Mouse (Mus musculus) erythroblast, embryonic 14.5 days (primary cell): ENCODE data around the gene Wdfy2.

Experiments
- GATA1 ChIP-seq: IDR thresholded peaks from 2 replicates; pipeline ENCODE4 v1.6.1; 2012; ENCODE audit warnings: low read length, inconsistent platforms, mixed read lengths
- TAL1 ChIP-seq: IDR thresholded peaks from 3 replicates; pipeline ENCODE4 v1.6.1; 2012; ENCODE audit warnings: low read length, inconsistent platforms, mixed read lengths

DNA sequence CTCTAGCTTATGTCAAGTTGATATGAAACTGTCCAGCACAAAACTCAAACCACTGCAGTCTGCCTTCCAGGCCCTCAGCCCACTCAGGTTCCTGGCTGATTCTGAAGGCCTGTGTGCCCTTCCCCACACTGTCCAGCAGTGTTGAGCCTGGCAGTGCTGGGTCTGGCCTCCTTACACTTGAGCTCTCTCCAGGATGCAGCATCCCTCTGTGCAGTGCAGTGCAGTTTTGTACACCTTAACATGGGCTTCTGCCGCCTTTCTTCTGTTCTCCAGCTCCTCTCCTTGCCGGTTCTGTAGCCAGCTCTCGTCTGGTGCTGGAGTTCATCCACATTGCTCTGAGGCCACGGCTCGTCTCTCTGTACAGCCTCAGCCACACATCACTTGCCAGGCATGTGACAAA, 71.1 kb downstream of the Wdfy2 start:
- TF ChIP-seq GATA1 (no peak), TAL1 (no peak)
